ENCODE assay signal across 14 mouse cellular contexts in genomic region chr12:71429561-71430200, GRCm38 (mm10).
DNase-seq lines count a peak whose midpoint lies in the region; ATAC-seq and TF ChIP-seq lines count a peak whose summit lies in the region.
"Had no signal": no experiment of that assay in that cellular context is flagged by ENCODE, and none has a peak within 500 bp of the region (broad histone marks: within the 10 kb centered on the region; RNA-seq: fewer than 3 reads in every experiment).

No protein-coding gene starts in this region.

- H3K27me3 ChIP-seq in cerebellum, adult 2 months (ENCODE audit: control insufficient read depth, insufficient read depth, low read length) = no peaks in the 10 kb centered on the region
- no peaks in the 10 kb centered on the region for H3K27me3 ChIP-seq in midbrain, embryonic 13.5 days
- peaks cover 2% of the 10 kb centered on the region for H3K27me3 ChIP-seq in midbrain, embryonic 11.5 days (ENCODE audit: control insufficient read depth, insufficient read depth, low read length)
- H3K27me3 ChIP-seq in hindbrain, embryonic 15.5 days = no peaks in the 10 kb centered on the region
- H3K27me3 ChIP-seq: liver, embryonic 13.5 days had no signal

- no peak overlapping the region for H3K4me3 ChIP-seq in cerebellum, adult 2 months (replicated peaks; ENCODE audit: insufficient read depth, low read depth, low read length)
- H3K4me3 ChIP-seq in midbrain, embryonic 13.5 days (replicated peaks) = no peak overlapping the region
- H3K4me3 ChIP-seq in midbrain, embryonic 11.5 days (ENCODE audit: low read depth, low read length) = no peak overlapping the region
- no peak overlapping the region for H3K4me3 ChIP-seq in hindbrain, embryonic 15.5 days
- H3K4me3 ChIP-seq: liver, embryonic 13.5 days had no signal

- no peaks in the 10 kb centered on the region for H3K9me3 ChIP-seq in midbrain, embryonic 13.5 days
- no peaks in the 10 kb centered on the region for H3K9me3 ChIP-seq in midbrain, embryonic 11.5 days (ENCODE audit: control insufficient read depth, low read length)
- H3K9me3 ChIP-seq in hindbrain, embryonic 15.5 days = no peaks in the 10 kb centered on the region
- H3K9me3 ChIP-seq: liver, embryonic 13.5 days had no signal

- DNase-seq in cerebellum, adult 2 months = no peak
- no peak for DNase-seq in cerebellum, adult 11-12 months
- no peak for DNase-seq in midbrain, embryonic 11.5 days (ENCODE audit: low spot score, missing footprints)
- peak; percentile 41 for DNase-seq in yolk sac, embryonic 10.5 days (ENCODE audit: low spot score)
- DNase-seq in lung, postnatal 4 days = no peak
- no peak for DNase-seq in T-cell, adult 2 months (ENCODE audit: low spot score)
- DNase-seq: adrenal gland, postnatal 25 days; cerebellum, postnatal 25 days; heart, adult 18-20 months; layer of hippocampus, postnatal 36 days; liver, embryonic 13.5 days; thymus, postnatal 36 days had no signal

- no peak for TF ChIP-seq POLR2A in cerebellum, adult 2 months (IDR thresholded peaks at IDR 0.05; ENCODE audit: borderline replicate concordance, insufficient read depth, low read length)

- peaks cover 13% of the 10 kb centered on the region; the same call in 1 of the 2 replicates for H3K4me1 ChIP-seq in cerebellum, adult 2 months (ENCODE audit: control insufficient read depth, insufficient read depth, low read length)
- H3K4me1 ChIP-seq in midbrain, embryonic 13.5 days (replicated peaks) = peaks cover 43% of the 10 kb centered on the region
- peaks cover 20% of the 10 kb centered on the region for H3K4me1 ChIP-seq in midbrain, embryonic 11.5 days (ENCODE audit: control insufficient read depth, insufficient read depth, low read length)
- peaks cover 23% of the 10 kb centered on the region for H3K4me1 ChIP-seq in hindbrain, embryonic 15.5 days (replicated peaks)
- H3K4me1 ChIP-seq: liver, embryonic 13.5 days had no signal

- peak overlapping the region; percentile 32; the same call in 1 of the 2 replicates for H3K27ac ChIP-seq in cerebellum, adult 2 months (ENCODE audit: insufficient read depth, low read length)
- H3K27ac ChIP-seq in midbrain, embryonic 13.5 days = peak overlapping the region; percentile 9
- H3K27ac ChIP-seq in midbrain, embryonic 11.5 days (ENCODE audit: low read depth, low read length) = no peak overlapping the region; the same call in 1 of the 2 replicates
- peak overlapping the region; percentile 17; the same call in 1 of the 2 replicates for H3K27ac ChIP-seq in hindbrain, embryonic 15.5 days (replicated peaks)
- H3K27ac ChIP-seq: liver, embryonic 13.5 days had no signal

- no peak overlapping the region for H3K9ac ChIP-seq in midbrain, embryonic 13.5 days (replicated peaks)
- H3K9ac ChIP-seq in midbrain, embryonic 11.5 days (ENCODE audit: low read length) = no peak overlapping the region; the same call in 1 of the 2 replicates
- no peak overlapping the region for H3K9ac ChIP-seq in hindbrain, embryonic 15.5 days
- H3K9ac ChIP-seq: liver, embryonic 13.5 days had no signal

- no peak overlapping the region for H3K4me2 ChIP-seq in midbrain, embryonic 13.5 days (replicated peaks)
- H3K4me2 ChIP-seq in midbrain, embryonic 11.5 days = no peak overlapping the region
- H3K4me2 ChIP-seq in hindbrain, embryonic 15.5 days = no peak overlapping the region
- H3K4me2 ChIP-seq: liver, embryonic 13.5 days had no signal

- WGBS in cerebellum, adult 2 months = 78% methylated on average over 13 of the region's 13 CpGs
- 40% methylated on average over 13 of the region's 13 CpGs for WGBS in midbrain, embryonic 13.5 days
- 57% methylated on average over 13 of the region's 13 CpGs for WGBS in midbrain, embryonic 11.5 days
- 22% methylated on average over 13 of the region's 13 CpGs for WGBS in hindbrain, embryonic 15.5 days

- no peak for TF ChIP-seq CTCF in cerebellum, adult 2 months (IDR thresholded peaks at IDR 0.05; ENCODE audit: borderline replicate concordance, insufficient read depth, low read depth, low read length)

- no peaks in the 10 kb centered on the region for H3K36me3 ChIP-seq in midbrain, embryonic 13.5 days
- no peaks in the 10 kb centered on the region for H3K36me3 ChIP-seq in midbrain, embryonic 11.5 days (ENCODE audit: control insufficient read depth, insufficient read depth, low read length)
- no peaks in the 10 kb centered on the region for H3K36me3 ChIP-seq in hindbrain, embryonic 15.5 days
- H3K36me3 ChIP-seq: liver, embryonic 13.5 days had no signal

- no peak for ATAC-seq in midbrain, embryonic 13.5 days
- ATAC-seq in midbrain, embryonic 11.5 days (ENCODE audit: low FRiP score) = no peak
- no peak for ATAC-seq in hindbrain, embryonic 15.5 days (ENCODE audit: low FRiP score, low read depth)
